Mouse (Mus musculus): Measurements from ENCODE around the gene Csnk1d. TPM values are rescaled to one million over a fixed set of nuclear protein-coding genes. Genes with fewer than 3 reads are reported as not detected.

The Csnk1d gene
- polyA plus RNA-seq, 1 experiment from 2014 or later, result 161 TPM

GRCm38 (mm10) chr11:120961594-120961993 is 29.5 kb downstream of the Csnk1d start:
- peaks cover 95% of the 10 kb centered on the region for H3K36me3 ChIP-seq
- 87% methylated on average over 7 of the region's 7 CpGs for WGBS
- H3K4me2 ChIP-seq (replicated peaks), result no peak overlapping the region
- no peak overlapping the region for H3K27ac ChIP-seq
- ATAC-seq, result no peak
- H3K27me3 ChIP-seq, result no peaks in the 10 kb centered on the region
- H3K4me3 ChIP-seq (replicated peaks), result no peak overlapping the region
- peaks cover 7% of the 10 kb centered on the region; the same call in 1 of the 2 replicates for H3K4me1 ChIP-seq (replicated peaks)
- H3K9me3 ChIP-seq, result no peaks in the 10 kb centered on the region
- no peak overlapping the region for H3K9ac ChIP-seq (replicated peaks)

DNA sequence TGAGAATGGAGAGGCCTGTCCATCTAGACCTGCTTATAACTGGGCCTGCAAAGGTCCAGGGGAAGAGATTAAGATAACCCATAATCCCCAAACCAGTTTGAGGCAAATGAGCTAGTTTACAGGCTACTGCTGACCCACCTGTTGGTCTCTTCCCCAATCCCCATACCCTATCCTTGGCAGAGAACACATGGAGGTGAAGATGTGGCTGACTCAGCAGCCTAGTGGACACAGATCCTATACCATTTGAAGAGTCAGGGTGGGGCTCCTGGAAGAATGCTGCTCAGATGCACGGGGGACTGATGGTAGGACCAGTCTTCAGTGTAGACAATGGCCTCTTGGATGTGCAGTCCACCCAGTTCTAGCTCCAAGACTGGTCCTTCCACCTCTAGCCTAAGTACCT is 30.9 kb downstream of the Csnk1d start:
- peaks cover 95% of the 10 kb centered on the region for H3K36me3 ChIP-seq
- ATAC-seq, result no peak
- H3K9ac ChIP-seq (replicated peaks), result no peak overlapping the region
- WGBS, result 64% methylated on average over 1 of the region's 1 CpGs
- no peak overlapping the region for H3K4me2 ChIP-seq (replicated peaks)
- H3K27ac ChIP-seq, result no peak overlapping the region
- H3K4me3 ChIP-seq (replicated peaks), result no peak overlapping the region
- H3K9me3 ChIP-seq, result no peaks in the 10 kb centered on the region
- H3K27me3 ChIP-seq, result no peaks in the 10 kb centered on the region
- peaks cover 7% of the 10 kb centered on the region; the same call in 1 of the 2 replicates for H3K4me1 ChIP-seq (replicated peaks)

DNA sequence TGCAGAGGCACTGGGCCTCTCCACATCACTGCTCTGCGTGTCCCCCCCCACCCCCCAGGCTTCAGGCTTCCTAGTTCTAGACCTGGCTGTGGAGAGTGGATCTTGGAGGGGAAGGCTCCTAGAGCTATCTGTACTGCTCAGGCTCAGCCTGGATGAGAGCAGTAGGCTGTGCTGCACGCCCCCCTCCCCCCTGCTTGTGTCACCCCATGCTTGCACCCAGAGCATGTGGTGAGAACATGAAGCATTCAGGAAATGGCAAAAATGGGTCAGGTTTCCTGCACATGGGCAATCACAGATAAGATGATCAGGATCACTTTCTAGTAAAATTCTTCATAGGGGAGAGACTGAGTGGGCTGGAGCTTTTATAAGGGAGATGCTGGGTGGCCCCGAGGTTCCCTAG is 31.6 kb downstream of the Csnk1d start:
- Histone ChIP-seq H3K9ac (replicated peaks) (no peak overlapping the region), H3K36me3 (peaks cover 94% of the 10 kb centered on the region), H3K9me3 (no peaks in the 10 kb centered on the region), H3K4me2 (replicated peaks) (no peak overlapping the region), H3K27ac (no peak overlapping the region), H3K4me3 (replicated peaks) (no peak overlapping the region), H3K4me1 (replicated peaks) (0 out of 2 replicates have a peak, but pooled peaks cover 2% of the 10 kb centered on the region), H3K27me3 (no peaks in the 10 kb centered on the region)
- WGBS, result 83% methylated on average over 3 of the region's 3 CpGs
- ATAC-seq, result no peak

DNA sequence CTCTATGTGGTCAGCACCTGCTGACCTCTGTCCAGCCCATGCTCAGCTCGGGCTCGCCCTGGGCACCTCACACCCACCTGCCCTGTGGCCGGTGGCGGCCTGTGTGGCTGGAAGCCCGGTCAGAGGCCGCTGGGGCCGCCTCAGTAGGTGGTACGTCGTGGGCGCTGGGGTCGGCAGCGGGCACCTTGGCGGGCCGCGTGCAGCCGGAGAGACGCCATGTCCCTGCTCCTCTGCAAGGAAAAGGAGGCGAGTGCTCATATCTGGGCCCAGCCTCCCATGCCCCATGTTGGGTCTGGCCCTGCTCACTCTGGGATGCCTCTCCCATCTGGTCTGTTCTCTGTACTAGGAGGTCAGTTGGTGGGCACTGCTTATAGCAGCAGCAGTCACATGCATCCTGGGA is 32.1 kb downstream of the Csnk1d start:
- no peak for ATAC-seq
- Histone ChIP-seq H3K4me1 (replicated peaks) (no peaks in the 10 kb centered on the region), H3K27ac (0 out of 2 replicates have a peak overlapping the region, but pooled peaks have one; percentile 19), H3K4me2 (replicated peaks) (no peak overlapping the region), H3K9ac (replicated peaks) (no peak overlapping the region), H3K4me3 (replicated peaks) (no peak overlapping the region), H3K9me3 (no peaks in the 10 kb centered on the region), H3K27me3 (no peaks in the 10 kb centered on the region), H3K36me3 (peaks cover 89% of the 10 kb centered on the region)
- WGBS, result 90% methylated on average over 18 of the region's 18 CpGs

DNA sequence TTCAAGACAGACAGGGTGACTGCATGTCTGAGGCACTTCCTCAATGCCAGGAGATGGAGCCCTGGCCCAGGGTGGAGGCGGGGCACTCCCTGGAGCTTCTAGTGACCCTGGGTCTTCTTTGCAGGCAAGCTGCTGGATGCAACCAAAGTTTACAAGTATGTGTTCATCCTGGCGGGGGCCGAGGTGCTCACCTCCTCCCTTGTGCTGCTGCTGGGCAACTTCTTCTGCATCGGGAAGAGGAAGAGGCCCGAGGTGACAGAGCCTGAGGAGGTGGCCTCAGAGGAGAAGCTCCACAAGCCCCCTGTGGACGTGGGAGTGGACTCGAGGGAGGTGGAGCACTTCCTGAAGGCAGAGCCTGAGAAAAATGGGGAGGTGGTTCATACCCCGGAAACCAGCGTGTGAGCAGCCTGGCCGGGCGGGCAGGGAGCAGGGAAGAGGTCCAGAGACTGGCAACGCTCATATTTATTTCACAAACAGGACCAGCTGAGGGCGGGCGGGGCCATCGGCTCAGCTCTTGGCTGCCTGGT is 33.3 kb downstream of the Csnk1d start:
- no peaks in the 10 kb centered on the region for H3K4me1 ChIP-seq (replicated peaks)
- H3K27me3 ChIP-seq, result no peaks in the 10 kb centered on the region
- no peaks in the 10 kb centered on the region for H3K9me3 ChIP-seq
- H3K36me3 ChIP-seq, result peaks cover 76% of the 10 kb centered on the region
- no peak overlapping the region for H3K9ac ChIP-seq (replicated peaks)
- no peak overlapping the region for H3K4me2 ChIP-seq (replicated peaks)
- no peak for ATAC-seq
- 0 out of 2 replicates have a peak overlapping the region, but pooled peaks have one; percentile 14 for H3K27ac ChIP-seq
- 89% methylated on average over 15 of the region's 15 CpGs for WGBS
- H3K4me3 ChIP-seq (replicated peaks), result no peak overlapping the region

GRCm38 (mm10) chr11:120957052-120957451 is 34.1 kb downstream of the Csnk1d start:
- no peaks in the 10 kb centered on the region for H3K27me3 ChIP-seq
- H3K36me3 ChIP-seq, result peaks cover 69% of the 10 kb centered on the region

DNA sequence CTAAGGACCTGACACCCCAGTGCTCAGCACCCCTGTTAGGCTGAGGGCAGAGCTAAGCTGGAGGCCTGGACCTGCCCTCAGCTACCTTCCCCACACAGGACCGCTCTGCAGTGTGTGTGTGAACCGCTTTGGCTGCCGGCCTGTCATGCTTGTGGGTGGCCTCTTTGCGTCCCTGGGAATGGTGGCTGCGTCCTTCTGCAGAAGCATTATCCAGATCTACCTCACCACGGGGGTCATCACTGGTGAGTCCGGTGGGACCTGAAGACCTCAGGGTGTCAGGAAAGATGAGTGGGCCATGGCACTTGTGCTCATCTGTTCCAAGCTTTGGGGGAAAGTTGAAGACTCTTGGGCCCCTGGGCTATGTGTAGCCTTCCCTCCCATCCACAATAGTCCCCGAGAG is 35.4 kb downstream of the Csnk1d start:
- H3K27ac ChIP-seq, result no peak overlapping the region; the same call in 1 of the 2 replicates
- H3K9ac ChIP-seq (replicated peaks), result no peak overlapping the region
- H3K36me3 ChIP-seq, result peaks cover 56% of the 10 kb centered on the region
- no peaks in the 10 kb centered on the region for H3K9me3 ChIP-seq
- peaks cover 16% of the 10 kb centered on the region for H3K4me1 ChIP-seq (replicated peaks)
- WGBS, result 94% methylated on average over 8 of the region's 8 CpGs
- H3K4me3 ChIP-seq (replicated peaks), result no peak overlapping the region
- H3K4me2 ChIP-seq (replicated peaks), result no peak overlapping the region
- no peak for ATAC-seq
- H3K27me3 ChIP-seq, result no peaks in the 10 kb centered on the region

More at GRCm38 (mm10) chr11:120957052-120957451, 34.1 kb downstream of the Csnk1d start:
- H3K9ac ChIP-seq (replicated peaks), result no peak overlapping the region
- no peak for ATAC-seq
- peaks cover 3% of the 10 kb centered on the region for H3K4me1 ChIP-seq (replicated peaks)
- no peak overlapping the region for H3K4me2 ChIP-seq (replicated peaks)
- WGBS, result 77% methylated on average over 8 of the region's 8 CpGs
- H3K9me3 ChIP-seq, result no peaks in the 10 kb centered on the region
- H3K4me3 ChIP-seq (replicated peaks), result no peak overlapping the region
- no peak overlapping the region for H3K27ac ChIP-seq

- 86% methylated on average over 5 of the region's 5 CpGs for WGBS
- peaks cover 7% of the 10 kb centered on the region for H3K27me3 ChIP-seq
- no peak for ATAC-seq
Observed at GRCm38 (mm10) chr11:120954936-120955335, 36.2 kb downstream of the Csnk1d start.

DNA sequence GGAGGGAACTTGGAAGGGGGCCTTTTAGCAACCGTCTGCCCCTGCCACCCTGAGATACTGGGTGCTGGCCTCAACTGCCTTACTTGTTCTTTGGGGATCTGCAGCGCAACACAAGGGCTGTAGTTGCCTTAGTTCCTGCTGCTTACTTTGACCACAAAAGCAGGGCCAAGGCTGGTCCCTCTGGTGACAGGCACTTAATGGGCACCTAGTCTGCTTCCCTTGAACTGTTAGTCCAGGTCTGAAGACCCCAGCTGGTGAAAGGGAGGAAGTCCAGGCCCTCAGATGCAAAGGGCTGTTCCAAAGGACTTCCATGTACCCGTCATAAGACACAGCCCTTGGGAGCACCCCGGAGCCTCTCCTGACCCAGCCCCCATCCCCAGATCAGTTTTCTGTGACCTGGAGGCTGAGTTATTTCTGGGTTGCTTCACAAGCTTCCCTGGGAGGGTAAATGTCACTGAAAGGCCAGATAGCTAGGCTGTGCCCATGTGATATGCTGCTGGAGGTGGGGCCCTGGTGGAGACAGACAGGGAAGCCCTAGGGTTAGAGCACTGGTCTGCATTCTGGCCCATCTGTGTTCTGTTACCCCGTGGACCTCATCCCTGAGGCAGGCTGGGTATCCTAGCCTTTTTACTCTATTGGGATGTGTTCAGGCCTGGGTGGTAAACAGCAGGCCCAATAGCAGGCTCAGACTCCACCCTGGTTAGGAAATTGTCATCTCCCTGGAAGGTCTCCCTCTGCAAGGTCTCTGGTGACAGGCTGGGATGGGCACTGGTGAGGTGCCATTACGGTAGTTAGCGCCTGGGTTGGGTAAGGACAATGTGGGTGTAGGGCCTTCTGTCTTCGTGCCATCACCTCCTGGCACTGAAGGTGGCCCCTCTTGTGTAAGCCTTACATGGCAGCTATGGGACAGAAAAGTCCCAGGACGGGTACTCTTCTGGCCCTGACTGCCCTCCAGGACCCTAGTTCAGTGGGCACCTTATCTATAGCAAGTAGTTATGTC is 39.1 kb downstream of the Csnk1d start:
- Histone ChIP-seq H3K4me1 (replicated peaks) (peaks cover 36% of the 10 kb centered on the region), H3K9me3 (no peaks in the 10 kb centered on the region)

More at GRCm38 (mm10) chr11:120954936-120955335, 36.2 kb downstream of the Csnk1d start:
- no peak overlapping the region for H3K4me2 ChIP-seq (replicated peaks)
- peaks cover 23% of the 10 kb centered on the region for H3K4me1 ChIP-seq (replicated peaks)
- peaks cover 50% of the 10 kb centered on the region for H3K36me3 ChIP-seq
- H3K9ac ChIP-seq (replicated peaks), result no peak overlapping the region
- H3K4me3 ChIP-seq (replicated peaks), result no peak overlapping the region
- H3K27ac ChIP-seq, result no peak overlapping the region
- no peaks in the 10 kb centered on the region for H3K9me3 ChIP-seq

DNA sequence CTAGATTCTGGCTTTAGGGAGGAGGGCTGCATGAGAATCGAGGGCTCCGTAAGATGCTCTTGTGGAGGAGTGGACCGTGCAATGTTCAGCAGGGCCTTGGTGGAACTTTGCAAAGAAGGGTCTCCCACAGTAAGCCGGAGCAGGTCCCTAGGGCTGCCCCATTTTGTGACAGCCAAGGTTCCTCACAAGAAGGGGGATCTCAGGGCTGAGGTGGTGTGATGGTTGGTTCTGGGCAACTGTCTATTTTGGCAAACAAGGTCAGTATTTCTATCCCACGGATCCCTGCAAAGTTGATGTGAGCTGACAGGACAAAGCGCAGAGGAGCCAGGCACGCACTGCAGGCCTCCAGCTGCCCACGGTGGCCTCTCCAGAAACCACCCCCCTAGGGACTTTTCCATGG is 39.9 kb downstream of the Csnk1d start:
- Histone ChIP-seq H3K27ac (0 out of 2 replicates have a peak overlapping the region, but pooled peaks have one; percentile 5), H3K4me2 (replicated peaks) (peak overlapping the region; percentile 59), H3K9ac (replicated peaks) (peak overlapping the region; percentile 63), H3K9me3 (no peaks in the 10 kb centered on the region), H3K4me1 (replicated peaks) (peaks cover 36% of the 10 kb centered on the region), H3K27me3 (peaks cover 40% of the 10 kb centered on the region), H3K4me3 (replicated peaks) (peak overlapping the region; percentile 43), H3K36me3 (peaks cover 16% of the 10 kb centered on the region)
- peak; percentile 46 for ATAC-seq
- 12% methylated on average over 8 of the region's 8 CpGs for WGBS

More for the DNA sequence above, 39.1 kb downstream of the Csnk1d start:
- Histone ChIP-seq H3K4me3 (replicated peaks) (no peak overlapping the region; the same call in 1 of the 2 replicates), H3K27ac (no peak overlapping the region), H3K9ac (replicated peaks) (peak overlapping the region; percentile 63; the same call in 1 of the 2 replicates), H3K27me3 (peaks cover 36% of the 10 kb centered on the region), H3K36me3 (peaks cover 24% of the 10 kb centered on the region), H3K4me2 (replicated peaks) (peak overlapping the region; percentile 59)
- 76% methylated on average over 9 of the region's 9 CpGs for WGBS
- no peak for ATAC-seq

- H3K27ac ChIP-seq, result no peak overlapping the region
- peaks cover 42% of the 10 kb centered on the region for H3K27me3 ChIP-seq
- H3K9ac ChIP-seq (replicated peaks), result peak overlapping the region; percentile 63
- ATAC-seq, result peak; percentile 87
- peak overlapping the region; percentile 59 for H3K4me2 ChIP-seq (replicated peaks)
- H3K9me3 ChIP-seq, result no peaks in the 10 kb centered on the region
- peaks cover 9% of the 10 kb centered on the region for H3K36me3 ChIP-seq
- peak overlapping the region; percentile 43 for H3K4me3 ChIP-seq (replicated peaks)
- WGBS, result 1% methylated on average over 39 of the region's 39 CpGs
- H3K4me1 ChIP-seq (replicated peaks), result peaks cover 36% of the 10 kb centered on the region
Observed at GRCm38 (mm10) chr11:120950281-120951202, 40.6 kb downstream of the Csnk1d start.
